24 mouse cellular contexts compared by ENCODE assay signal in the genomic region with DNA sequence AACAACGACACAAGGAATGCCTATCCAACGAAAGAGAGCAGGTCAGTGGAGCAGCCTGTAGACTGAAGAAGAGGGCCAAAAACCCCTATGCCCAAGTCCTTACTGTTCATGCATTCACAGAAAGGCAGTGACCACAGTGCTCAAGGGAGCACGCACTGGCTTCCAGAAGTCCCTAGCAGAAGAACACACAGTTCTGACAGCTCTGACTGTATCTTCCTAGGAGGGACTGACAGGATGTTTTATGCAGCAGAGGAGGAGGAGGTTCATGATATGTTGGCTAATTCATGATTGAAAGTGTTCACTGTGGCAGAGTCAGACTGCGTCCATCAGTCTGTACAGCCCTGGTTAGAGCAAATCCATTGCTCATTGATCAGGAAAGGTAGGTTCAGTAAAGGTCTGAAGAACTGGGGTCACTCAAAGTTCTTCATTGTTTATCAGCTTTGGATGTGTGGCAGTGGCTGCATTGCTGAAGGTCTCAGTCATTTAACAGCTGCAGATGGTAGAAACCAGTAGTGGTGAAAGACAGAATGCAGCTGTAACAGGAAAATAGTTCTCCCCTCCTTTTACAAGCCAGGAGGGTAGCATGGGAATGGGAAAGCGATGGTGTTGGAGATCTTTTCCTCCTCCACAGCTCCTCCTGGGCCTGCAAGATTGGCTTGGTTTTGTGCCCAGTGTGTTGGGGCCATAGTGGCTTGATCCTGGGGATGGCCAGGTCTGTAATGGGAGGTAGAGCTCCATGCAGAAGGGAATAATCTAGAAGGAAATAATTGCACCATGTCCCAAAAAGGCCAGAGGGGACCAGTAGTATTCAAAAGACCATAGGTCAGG.
DNase-seq lines count a peak whose midpoint lies in the region; ATAC-seq and TF ChIP-seq lines count a peak whose summit lies in the region.
"Had no signal": no experiment of that assay in that cellular context is flagged by ENCODE, and none has a peak within 500 bp of the region (broad histone marks: within the 10 kb centered on the region; RNA-seq: fewer than 3 reads in every experiment).

No protein-coding gene starts in this region.

- no peaks in the 10 kb centered on the region for H3K27me3 ChIP-seq in liver, postnatal 0 days (ENCODE audit: insufficient read depth, low read length)
- H3K27me3 ChIP-seq in liver, embryonic 12.5 days (replicated peaks) = no peaks in the 10 kb centered on the region
- no peaks in the 10 kb centered on the region for H3K27me3 ChIP-seq in lung, postnatal 0 days (replicated peaks; ENCODE audit: insufficient read depth, low read length)
- H3K27me3 ChIP-seq: embryonic facial prominence, embryonic 12.5 days; embryonic facial prominence, embryonic 15.5 days; hindbrain, embryonic 13.5 days; intestine, embryonic 15.5 days had no signal

- H3K4me1 ChIP-seq in liver, postnatal 0 days (ENCODE audit: insufficient read depth) = no peaks in the 10 kb centered on the region
- no peaks in the 10 kb centered on the region for H3K4me1 ChIP-seq in liver, embryonic 12.5 days
- H3K4me1 ChIP-seq in lung, postnatal 0 days (ENCODE audit: insufficient read depth, low read depth, low read length) = no peaks in the 10 kb centered on the region
- H3K4me1 ChIP-seq: embryonic facial prominence, embryonic 12.5 days; embryonic facial prominence, embryonic 15.5 days; hindbrain, embryonic 10.5 days; hindbrain, embryonic 13.5 days; intestine, embryonic 15.5 days had no signal

- no peaks in the 10 kb centered on the region; the same call in none of the 2 replicates for H3K36me3 ChIP-seq in liver, postnatal 0 days (replicated peaks; ENCODE audit: insufficient read depth, low read length)
- 0 out of 2 replicates have a peak, but pooled peaks cover 4% of the 10 kb centered on the region for H3K36me3 ChIP-seq in liver, embryonic 12.5 days
- no peaks in the 10 kb centered on the region for H3K36me3 ChIP-seq in lung, postnatal 0 days (ENCODE audit: insufficient read depth, low read length)
- H3K36me3 ChIP-seq: embryonic facial prominence, embryonic 12.5 days; embryonic facial prominence, embryonic 15.5 days; hindbrain, embryonic 10.5 days; hindbrain, embryonic 13.5 days; intestine, embryonic 15.5 days had no signal

- no peak overlapping the region for H3K27ac ChIP-seq in liver, postnatal 0 days (ENCODE audit: low read depth)
- H3K27ac ChIP-seq in liver, embryonic 12.5 days = no peak overlapping the region
- no peak overlapping the region for H3K27ac ChIP-seq in lung, postnatal 0 days (ENCODE audit: low read length)
- H3K27ac ChIP-seq: embryonic facial prominence, embryonic 12.5 days; embryonic facial prominence, embryonic 15.5 days; gastrocnemius, adult 2 months; heart, adult 2 months; hindbrain, embryonic 10.5 days; hindbrain, embryonic 13.5 days; intestine, embryonic 15.5 days had no signal

- TF ChIP-seq CTCF in liver, postnatal 0 days (IDR thresholded peaks at IDR 0.05; ENCODE audit: low read depth) = no peak
- no peak for TF ChIP-seq CTCF in lung, postnatal 0 days (IDR thresholded peaks at IDR 0.05)

- peak; percentile 12; the same call in 1 of the 2 replicates for ATAC-seq in liver, postnatal 0 days
- no peak for ATAC-seq in liver, embryonic 12.5 days
- peak; percentile 83 for ATAC-seq in lung, postnatal 0 days
- ATAC-seq: CD4-positive, CD25-positive, alpha-beta regulatory T cell, adult 4 months; forebrain, embryonic 14.5 days; forebrain, postnatal 0 days; hindbrain, embryonic 16.5 days; intestine, embryonic 15.5 days had no signal

- H3K9ac ChIP-seq in liver, postnatal 0 days (replicated peaks) = no peak overlapping the region
- no peak overlapping the region for H3K9ac ChIP-seq in liver, embryonic 12.5 days
- H3K9ac ChIP-seq in lung, postnatal 0 days (replicated peaks; ENCODE audit: low read depth) = no peak overlapping the region
- H3K9ac ChIP-seq: embryonic facial prominence, embryonic 12.5 days; embryonic facial prominence, embryonic 15.5 days; forebrain, postnatal 0 days; hindbrain, embryonic 13.5 days; intestine, embryonic 15.5 days had no signal

- intact Hi-C loops in heart, postnatal 25 days (cut with DNase I) = no loop called here

- TF ChIP-seq EP300 in liver, postnatal 0 days (IDR thresholded peaks at IDR 0.05; ENCODE audit: low read depth) = no peak
- TF ChIP-seq EP300 in lung, postnatal 0 days (IDR thresholded peaks at IDR 0.05) = no peak

- 77% methylated on average over 5 of the region's 5 CpGs for WGBS in liver, postnatal 0 days (ENCODE audit: insufficient replicate concordance)
- 71% methylated on average over 5 of the region's 5 CpGs for WGBS in liver, embryonic 12.5 days (ENCODE audit: insufficient replicate concordance)
- 60% methylated on average over 5 of the region's 5 CpGs for WGBS in lung, postnatal 0 days

- no peaks in the 10 kb centered on the region for H3K9me3 ChIP-seq in liver, postnatal 0 days (ENCODE audit: low read length)
- no peaks in the 10 kb centered on the region for H3K9me3 ChIP-seq in liver, embryonic 12.5 days (replicated peaks)
- H3K9me3 ChIP-seq in lung, postnatal 0 days (ENCODE audit: low read length) = no peaks in the 10 kb centered on the region
- H3K9me3 ChIP-seq: embryonic facial prominence, embryonic 12.5 days; embryonic facial prominence, embryonic 15.5 days; hindbrain, embryonic 10.5 days; hindbrain, embryonic 13.5 days; intestine, embryonic 15.5 days had no signal

- peak; percentile 44 for DNase-seq in heart, adult 8-10 months (ENCODE audit: low spot score)
- no peak for DNase-seq in heart, postnatal 25 days (ENCODE audit: low spot score)
- DNase-seq in liver, postnatal 0 days = no peak
- peak; percentile 52 for DNase-seq in lung, postnatal 0 days (ENCODE audit: low spot score)
- no peak for DNase-seq in lung, postnatal 25 days (ENCODE audit: low spot score)
- DNase-seq: adrenal gland, adult 2 months; adrenal gland, postnatal 14 days; cerebellum, adult 11 months; cerebellum, adult 2 months; cerebellum, adult 9-11 months; cerebellum, postnatal 25 days; forebrain, postnatal 0 days; gastrocnemius, adult 2 months; gastrocnemius, postnatal 14 days had no signal

- H3K4me2 ChIP-seq in liver, postnatal 0 days (ENCODE audit: low read depth, low read length) = no peak overlapping the region
- no peak overlapping the region for H3K4me2 ChIP-seq in liver, embryonic 12.5 days
- H3K4me2 ChIP-seq in lung, postnatal 0 days (replicated peaks; ENCODE audit: low read depth, low read length) = no peak overlapping the region
- H3K4me2 ChIP-seq: embryonic facial prominence, embryonic 12.5 days; embryonic facial prominence, embryonic 15.5 days; hindbrain, embryonic 13.5 days; intestine, embryonic 15.5 days had no signal

- no peak overlapping the region for H3K4me3 ChIP-seq in liver, postnatal 0 days (ENCODE audit: low read depth, low read length)
- no peak overlapping the region for H3K4me3 ChIP-seq in liver, embryonic 12.5 days
- no peak overlapping the region for H3K4me3 ChIP-seq in lung, postnatal 0 days (ENCODE audit: low read depth, low read length)
- H3K4me3 ChIP-seq: embryonic facial prominence, embryonic 12.5 days; embryonic facial prominence, embryonic 15.5 days; gastrocnemius, adult 2 months; heart, adult 2 months; hindbrain, embryonic 10.5 days; hindbrain, embryonic 13.5 days; intestine, embryonic 15.5 days had no signal

Comparison
In these comparisons a context has a peak if more than half of its experiments do, and no peak if none do; other contexts are left out.
1. DNase-seq: peak in heart, adult 8-10 months (single experiment) and lung, postnatal 0 days (single experiment); none in heart, postnatal 25 days (single experiment), liver, postnatal 0 days (single experiment) and lung, postnatal 25 days (single experiment).